Mouse (Mus musculus) small intestine, adult 2 months (tissue): ENCODE results near the gene Lamb3.
A peak's percentile ranks its signal among the peaks of the same experiment; 100 is the strongest.

Experiments used
- CTCF ChIP-seq: fragments of 200-500 bp; IDR thresholded peaks from 2 replicates; pipeline ENCODE4 v1.5.1; 2012; ENCODE audit warnings: low read depth, mild to moderate bottlenecking, control low read depth, inconsistent platforms, low read length, moderate library complexity, mixed read lengths; ENCODE audit not compliant: insufficient replicate concordance, insufficient read length; ENCODE audit errors: extremely low read depth
- POLR2A ChIP-seq: fragments of 200-500 bp; IDR thresholded peaks from 2 replicates; pipeline ENCODE4 v1.6.1; 2012; ENCODE audit warnings: low read depth, mild to moderate bottlenecking, control low read depth, inconsistent platforms, low read length, moderate library complexity

DNA sequence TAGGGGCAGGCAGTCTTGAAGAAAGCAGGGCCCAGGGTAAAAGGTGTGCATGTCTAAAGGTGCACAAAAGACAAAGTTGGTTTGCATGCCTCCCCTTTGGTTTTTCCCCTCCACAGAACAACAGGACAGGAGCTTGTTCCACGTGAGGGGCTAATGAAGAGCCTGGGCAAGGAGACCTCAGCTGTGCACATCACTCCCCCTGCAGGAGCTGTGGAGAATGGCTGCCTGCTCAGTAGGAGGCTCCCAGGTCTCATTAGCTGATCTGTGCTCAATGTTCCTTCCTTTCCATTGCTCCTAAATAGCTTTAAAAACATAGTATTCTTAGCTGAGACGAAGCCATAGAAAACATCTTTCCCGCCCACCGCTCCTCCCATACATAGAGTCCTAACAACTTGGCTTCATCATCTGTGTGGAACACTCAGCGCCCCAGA is 156.3 kb downstream of the Lamb3 start:
- peak; percentile 69; the same call in 1 of the 2 replicates for TF ChIP-seq CTCF
- no peak for TF ChIP-seq POLR2A
